Mouse (Mus musculus): ENCODE measurements at regions not wholly inside any gene's neighbourhood (a gene's known extent, or its start where the extent isn't known, plus 50 kb on each side); places are given as distances from the start of the nearest gene placed in this dataset.

GRCm38 (mm10) chr7:73325503-73325902 is 49.8 kb upstream of the Rgma start:
- no peak for DNase-seq (ENCODE audit: low spot score)
